Mouse (Mus musculus): ENCODE measurements around the gene 1700012P22Rik. TPM values are rescaled to one million over a fixed set of nuclear protein-coding genes. Genes with fewer than 3 reads are reported as not detected.
A peak's percentile ranks its signal among the peaks of the same experiment; 100 is the strongest.

The 1700012P22Rik gene
- polyA plus RNA-seq, 1 experiment from 2014 or later, result not detected

DNA sequence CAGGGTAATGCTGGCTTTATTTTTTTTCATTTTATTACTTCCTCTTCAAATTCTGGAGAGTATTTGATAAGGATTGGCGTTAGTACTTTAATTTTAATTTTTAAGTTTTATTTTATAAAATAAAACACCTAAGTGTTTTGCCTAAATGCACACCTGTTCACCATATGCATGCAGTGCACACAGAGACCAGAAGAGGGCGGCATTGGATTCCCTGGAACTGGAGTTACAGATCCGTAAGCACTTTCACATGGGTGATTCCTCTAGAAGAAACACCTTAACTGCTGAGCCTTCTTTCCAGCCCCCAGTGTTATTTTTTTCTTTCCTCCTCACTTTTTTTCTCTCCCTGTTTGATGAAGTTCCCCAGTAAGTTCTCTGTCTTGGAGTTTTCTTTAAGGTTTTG, 9.7 kb downstream of the 1700012P22Rik start:
- no peak overlapping the region for H3K27ac ChIP-seq (ENCODE audit: low read length)
- no peak for ATAC-seq (ENCODE audit: low FRiP score, low TSS enrichment)
- H3K4me1 ChIP-seq (ENCODE audit: insufficient read depth, low read length), result no peaks in the 10 kb centered on the region
- 23% methylated on average over 3 of the region's 3 CpGs for WGBS
- no peak overlapping the region for H3K9ac ChIP-seq (replicated peaks; ENCODE audit: low read length)
- H3K4me3 ChIP-seq (ENCODE audit: low read length), result no peak overlapping the region
- no peak overlapping the region for H3K4me2 ChIP-seq (replicated peaks; ENCODE audit: low read depth, low read length)
- no peaks in the 10 kb centered on the region for H3K36me3 ChIP-seq (ENCODE audit: insufficient read depth, low read length)
- H3K9me3 ChIP-seq (ENCODE audit: low read length), result no peaks in the 10 kb centered on the region
- H3K27me3 ChIP-seq (ENCODE audit: insufficient read depth, low read length), result no peaks in the 10 kb centered on the region

DNA sequence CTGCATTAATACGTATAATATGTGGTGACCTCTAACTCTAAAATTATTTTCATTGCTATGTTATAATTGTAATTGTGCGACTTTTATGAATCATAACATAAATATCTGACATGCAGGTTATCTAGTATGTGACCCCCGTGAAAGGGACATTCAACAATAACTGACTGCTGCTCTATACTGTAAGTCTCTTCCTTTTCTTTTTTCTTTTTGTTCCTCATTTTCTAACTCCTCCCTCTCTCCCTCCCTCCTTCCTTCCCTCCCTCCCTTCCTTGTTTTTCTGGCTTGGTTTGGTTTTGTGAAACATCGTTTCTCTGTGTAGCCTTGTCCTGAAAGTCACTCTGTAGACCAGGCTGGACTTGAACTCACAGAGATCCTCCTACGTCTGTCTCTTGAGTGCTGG, 14.0 kb downstream of the 1700012P22Rik start:
- no peaks in the 10 kb centered on the region for H3K9me3 ChIP-seq (ENCODE audit: low read length)

GRCm38 (mm10) chr4:144420644-144421043, 17.9 kb downstream of the 1700012P22Rik start:
- no peak overlapping the region for H3K4me3 ChIP-seq (ENCODE audit: low read length)
- no peaks in the 10 kb centered on the region for H3K9me3 ChIP-seq (ENCODE audit: low read length)
- no peaks in the 10 kb centered on the region for H3K27me3 ChIP-seq (ENCODE audit: insufficient read depth, low read length)
- no peak overlapping the region for H3K27ac ChIP-seq (ENCODE audit: low read length)
- no peaks in the 10 kb centered on the region for H3K36me3 ChIP-seq (ENCODE audit: insufficient read depth, low read length)
- no peak overlapping the region for H3K9ac ChIP-seq (replicated peaks; ENCODE audit: low read length)
- H3K4me2 ChIP-seq (replicated peaks; ENCODE audit: low read depth, low read length), result no peak overlapping the region
- ATAC-seq (ENCODE audit: low FRiP score, low TSS enrichment), result no peak
- no peaks in the 10 kb centered on the region for H3K4me1 ChIP-seq (ENCODE audit: insufficient read depth, low read length)

More for the DNA sequence above, 14.0 kb downstream of the 1700012P22Rik start:
- no peak overlapping the region for H3K4me2 ChIP-seq (replicated peaks; ENCODE audit: low read depth, low read length)
- no peak for ATAC-seq (ENCODE audit: low FRiP score, low TSS enrichment)
- no peaks in the 10 kb centered on the region for H3K36me3 ChIP-seq (ENCODE audit: insufficient read depth, low read length)
- 75% methylated on average over 5 of the region's 5 CpGs for WGBS
- H3K9ac ChIP-seq (replicated peaks; ENCODE audit: low read length), result no peak overlapping the region
- H3K27me3 ChIP-seq (ENCODE audit: insufficient read depth, low read length), result no peaks in the 10 kb centered on the region
- no peak overlapping the region for H3K4me3 ChIP-seq (ENCODE audit: low read length)
- H3K4me1 ChIP-seq (ENCODE audit: insufficient read depth, low read length), result no peaks in the 10 kb centered on the region
- H3K27ac ChIP-seq (ENCODE audit: low read length), result no peak overlapping the region

GRCm38 (mm10) chr4:144408290-144408689, 30.3 kb downstream of the 1700012P22Rik start, which contains the start of gene Pramef12:
Gene Pramef12 (minus strand): TSS chr4:144408464.
- H3K27ac ChIP-seq (ENCODE audit: low read length), result no peak within 1 kb of the TSS
- H3K4me2 ChIP-seq (replicated peaks; ENCODE audit: low read depth, low read length), result no peak within 1 kb of the TSS
- WGBS, result 74% methylated on average over 9 of the region's 9 CpGs
- H3K4me3 ChIP-seq (ENCODE audit: low read length), result no peak within 1 kb of the TSS
- no peak for ATAC-seq (ENCODE audit: low FRiP score, low TSS enrichment)
- no peaks in the 10 kb centered on the region for H3K4me1 ChIP-seq (ENCODE audit: insufficient read depth, low read length)
- no peak within 1 kb of the TSS for H3K9ac ChIP-seq (replicated peaks; ENCODE audit: low read length)
- no peaks in the 10 kb centered on the region for H3K36me3 ChIP-seq (ENCODE audit: insufficient read depth, low read length)
- H3K27me3 ChIP-seq (ENCODE audit: insufficient read depth, low read length), result no peaks in the 10 kb centered on the region
- H3K9me3 ChIP-seq (ENCODE audit: low read length), result no peaks in the 10 kb centered on the region

GRCm38 (mm10) chr4:144406261-144406660, 32.3 kb downstream of the 1700012P22Rik start:
- H3K27ac ChIP-seq (ENCODE audit: low read length), result no peak overlapping the region
- H3K36me3 ChIP-seq (ENCODE audit: insufficient read depth, low read length), result no peaks in the 10 kb centered on the region
- H3K4me3 ChIP-seq (ENCODE audit: low read length), result no peak overlapping the region
- H3K4me2 ChIP-seq (replicated peaks; ENCODE audit: low read depth, low read length), result no peak overlapping the region
- no peaks in the 10 kb centered on the region for H3K27me3 ChIP-seq (ENCODE audit: insufficient read depth, low read length)
- no peak for ATAC-seq (ENCODE audit: low FRiP score, low TSS enrichment)
- no peaks in the 10 kb centered on the region for H3K9me3 ChIP-seq (ENCODE audit: low read length)
- 62% methylated on average over 3 of the region's 3 CpGs for WGBS
- no peaks in the 10 kb centered on the region for H3K4me1 ChIP-seq (ENCODE audit: insufficient read depth, low read length)
- H3K9ac ChIP-seq (replicated peaks; ENCODE audit: low read length), result no peak overlapping the region

GRCm38 (mm10) chr4:144404456-144405086, 34.0 kb downstream of the 1700012P22Rik start:
- Histone ChIP-seq H3K27me3 (ENCODE audit: insufficient read depth, low read length) (no peaks in the 10 kb centered on the region), H3K4me2 (replicated peaks; ENCODE audit: low read depth, low read length) (peak overlapping the region; percentile 59), H3K4me1 (ENCODE audit: insufficient read depth, low read length) (no peaks in the 10 kb centered on the region), H3K9ac (replicated peaks; ENCODE audit: low read length) (peak overlapping the region; percentile 49), H3K36me3 (ENCODE audit: insufficient read depth, low read length) (no peaks in the 10 kb centered on the region), H3K4me3 (ENCODE audit: low read length) (peak overlapping the region; percentile 43), H3K27ac (ENCODE audit: low read length) (0 out of 2 replicates have a peak overlapping the region, but pooled peaks have one; percentile 6), H3K9me3 (ENCODE audit: low read length) (no peaks in the 10 kb centered on the region)
- peak; percentile 95 for ATAC-seq (ENCODE audit: low FRiP score, low TSS enrichment)
- 4% methylated on average over 17 of the region's 17 CpGs for WGBS

DNA sequence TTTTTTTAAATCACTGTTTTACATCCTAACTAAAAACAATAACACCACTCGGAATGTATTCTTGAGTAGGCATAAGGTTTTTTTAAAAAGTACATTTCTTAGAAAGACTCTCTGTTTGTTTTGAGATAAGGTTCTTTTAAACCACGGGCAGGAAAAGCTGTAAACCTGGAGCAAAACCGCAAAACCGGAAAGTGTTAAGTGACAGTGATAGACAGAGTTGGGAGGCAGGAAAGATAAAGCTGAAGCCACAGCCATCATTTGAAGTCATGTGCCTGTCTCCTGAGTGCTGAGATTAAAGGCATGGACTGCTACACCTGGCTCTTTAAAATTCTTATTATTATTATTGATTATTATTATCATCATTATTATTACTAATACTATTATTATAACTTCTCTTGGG, 35.9 kb downstream of the 1700012P22Rik start:
- no peaks in the 10 kb centered on the region for H3K4me1 ChIP-seq (ENCODE audit: insufficient read depth, low read length)
- H3K27me3 ChIP-seq (ENCODE audit: insufficient read depth, low read length), result no peaks in the 10 kb centered on the region
- no peak overlapping the region for H3K27ac ChIP-seq (ENCODE audit: low read length)
- no peak for ATAC-seq (ENCODE audit: low FRiP score, low TSS enrichment)
- WGBS, result 39% methylated on average over 4 of the region's 4 CpGs
- H3K9me3 ChIP-seq (ENCODE audit: low read length), result no peaks in the 10 kb centered on the region
- no peaks in the 10 kb centered on the region for H3K36me3 ChIP-seq (ENCODE audit: insufficient read depth, low read length)
- H3K4me2 ChIP-seq (replicated peaks; ENCODE audit: low read depth, low read length), result no peak overlapping the region
- H3K4me3 ChIP-seq (ENCODE audit: low read length), result no peak overlapping the region
- no peak overlapping the region for H3K9ac ChIP-seq (replicated peaks; ENCODE audit: low read length)

DNA sequence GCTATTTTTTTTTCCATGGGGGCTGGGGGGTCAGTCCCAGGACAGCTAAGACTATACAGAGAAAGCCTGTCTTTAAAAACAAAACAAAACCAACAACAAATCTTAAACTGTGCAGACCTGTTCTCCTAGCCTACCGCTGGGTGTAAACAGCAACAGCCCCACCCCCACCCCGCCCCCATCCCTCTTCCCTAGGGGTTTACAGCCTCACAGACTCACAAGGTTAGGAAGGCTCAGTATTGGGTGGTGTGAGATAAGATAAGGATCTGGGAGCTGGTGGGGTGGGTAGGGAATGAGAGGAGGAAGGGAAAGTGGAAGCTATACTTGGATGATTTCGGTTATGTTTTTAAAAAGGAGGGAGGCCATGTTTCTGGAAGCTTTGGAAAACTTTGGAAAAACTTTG, 42.3 kb downstream of the 1700012P22Rik start:
- no peak; the same call in 1 of the 2 replicates for ATAC-seq (ENCODE audit: low FRiP score, low TSS enrichment)
- Histone ChIP-seq H3K9me3 (ENCODE audit: low read length) (no peaks in the 10 kb centered on the region), H3K4me2 (replicated peaks; ENCODE audit: low read depth, low read length) (no peak overlapping the region), H3K9ac (replicated peaks; ENCODE audit: low read length) (no peak overlapping the region), H3K4me1 (ENCODE audit: insufficient read depth, low read length) (no peaks in the 10 kb centered on the region), H3K36me3 (ENCODE audit: insufficient read depth, low read length) (no peaks in the 10 kb centered on the region), H3K27me3 (ENCODE audit: insufficient read depth, low read length) (no peaks in the 10 kb centered on the region), H3K27ac (ENCODE audit: low read length) (no peak overlapping the region), H3K4me3 (ENCODE audit: low read length) (no peak overlapping the region)
- WGBS, result 30% methylated on average over 3 of the region's 3 CpGs

GRCm38 (mm10) chr4:144377911-144378310, 60.7 kb downstream of the 1700012P22Rik start, which contains the start of gene Pramef20:
Gene Pramef20 (minus strand): TSS chr4:144377933.
- no peak within 1 kb of the TSS for H3K4me3 ChIP-seq (ENCODE audit: low read length)
- ATAC-seq (ENCODE audit: low FRiP score, low TSS enrichment), result no peak
- H3K4me1 ChIP-seq (ENCODE audit: insufficient read depth, low read length), result no peaks in the 10 kb centered on the region
- H3K4me2 ChIP-seq (replicated peaks; ENCODE audit: low read depth, low read length), result no peak within 1 kb of the TSS
- H3K9ac ChIP-seq (replicated peaks; ENCODE audit: low read length), result no peak within 1 kb of the TSS
- no peaks in the 10 kb centered on the region for H3K27me3 ChIP-seq (ENCODE audit: insufficient read depth, low read length)
- no peak within 1 kb of the TSS for H3K27ac ChIP-seq (ENCODE audit: low read length)
- 68% methylated on average over 2 of the region's 2 CpGs for WGBS
- no peaks in the 10 kb centered on the region for H3K36me3 ChIP-seq (ENCODE audit: insufficient read depth, low read length)
- no peaks in the 10 kb centered on the region for H3K9me3 ChIP-seq (ENCODE audit: low read length)
